Mouse (Mus musculus): ENCODE data around the gene Ubac2. TPM values are rescaled to one million over a fixed set of nuclear protein-coding genes. Genes with fewer than 3 reads are reported as not detected.
"Not testable (repeated sequence)": the region's sequence is repeated elsewhere in the genome, so short reads cannot be mapped to it uniquely, and the experiment has no call there.

Ubac2 gene
- total RNA-seq, 2 experiments from 2014 or later: 35.4 to 36.5 TPM

- no peak for DNase-seq
These were observed 174.6 kb downstream of the Ubac2 start for GRCm38 (mm10) chr14:122052896-122053635.

GRCm38 (mm10) chr14:122056871-122057270 is 178.5 kb downstream of the Ubac2 start:
- DNase-seq: no peak

- no peak for DNase-seq
These were observed 179.5 kb downstream of the Ubac2 start for GRCm38 (mm10) chr14:122057941-122058346.

- DNase-seq: peak; percentile 81 to 88
These were observed 182.2 kb downstream of the Ubac2 start for GRCm38 (mm10) chr14:122060642-122061041.

GRCm38 (mm10) chr14:122061376-122061775 is 183.0 kb downstream of the Ubac2 start:
- DNase-seq: no peak

- DNase-seq: no peak
These were observed 184.1 kb downstream of the Ubac2 start for GRCm38 (mm10) chr14:122062411-122063090.

GRCm38 (mm10) chr14:122063599-122063998 is 185.2 kb downstream of the Ubac2 start:
- DNase-seq: no peak

- peak; percentile 53 to 72 for DNase-seq
These were observed 186.1 kb downstream of the Ubac2 start for GRCm38 (mm10) chr14:122064519-122064918.

- DNase-seq: no peak
These were observed 187.8 kb downstream of the Ubac2 start for GRCm38 (mm10) chr14:122066243-122066642.

GRCm38 (mm10) chr14:122068036-122068435 is 189.6 kb downstream of the Ubac2 start:
- not testable (repeated sequence) for DNase-seq

GRCm38 (mm10) chr14:122068801-122069695 is 190.6 kb downstream of the Ubac2 start:
- no peak for DNase-seq

GRCm38 (mm10) chr14:122069948-122070347 is 191.5 kb downstream of the Ubac2 start:
- no peak for DNase-seq

Other genes starting within 250 kb of the Ubac2 start
- 10 to 100 TPM; 20.9 to 27.5 TPM for gene Dock9, start 80.8 kb upstream of the Ubac2 start, total RNA-seq (2021)
- gene Gpr18, start 37.2 kb downstream of the Ubac2 start, total RNA-seq (2021): under 1 TPM; 0.23 to 0.26 TPM
- gene Gpr183, start 86.6 kb downstream of the Ubac2 start, total RNA-seq (2021): under 1 TPM; 0.36 to 0.46 TPM
- not detected for gene Timm8a2, start 156.1 kb downstream of the Ubac2 start, total RNA-seq (2021)
- 100 to 1,000 TPM; 149 to 177 TPM for gene Tm9sf2, start 228.4 kb downstream of the Ubac2 start, total RNA-seq (2021)